Mouse (Mus musculus) spleen, adult 2 months (tissue): ENCODE measurements around the gene Cela2a.

Source experiments
- CTCF ChIP-seq: fragments of 200-500 bp; IDR thresholded peaks from 2 replicates; pipeline ENCODE4 v1.5.1; 2011; ENCODE audit warnings: mild to moderate bottlenecking, inconsistent platforms; ENCODE audit not compliant: insufficient read depth, insufficient read length, insufficient replicate concordance; ENCODE audit errors: extremely low read depth
- POLR2A ChIP-seq: fragments of 200-500 bp; IDR thresholded peaks from 2 replicates; pipeline ENCODE4 v1.6.1; 2011; ENCODE audit warnings: low read depth, low read length, inconsistent platforms

DNA sequence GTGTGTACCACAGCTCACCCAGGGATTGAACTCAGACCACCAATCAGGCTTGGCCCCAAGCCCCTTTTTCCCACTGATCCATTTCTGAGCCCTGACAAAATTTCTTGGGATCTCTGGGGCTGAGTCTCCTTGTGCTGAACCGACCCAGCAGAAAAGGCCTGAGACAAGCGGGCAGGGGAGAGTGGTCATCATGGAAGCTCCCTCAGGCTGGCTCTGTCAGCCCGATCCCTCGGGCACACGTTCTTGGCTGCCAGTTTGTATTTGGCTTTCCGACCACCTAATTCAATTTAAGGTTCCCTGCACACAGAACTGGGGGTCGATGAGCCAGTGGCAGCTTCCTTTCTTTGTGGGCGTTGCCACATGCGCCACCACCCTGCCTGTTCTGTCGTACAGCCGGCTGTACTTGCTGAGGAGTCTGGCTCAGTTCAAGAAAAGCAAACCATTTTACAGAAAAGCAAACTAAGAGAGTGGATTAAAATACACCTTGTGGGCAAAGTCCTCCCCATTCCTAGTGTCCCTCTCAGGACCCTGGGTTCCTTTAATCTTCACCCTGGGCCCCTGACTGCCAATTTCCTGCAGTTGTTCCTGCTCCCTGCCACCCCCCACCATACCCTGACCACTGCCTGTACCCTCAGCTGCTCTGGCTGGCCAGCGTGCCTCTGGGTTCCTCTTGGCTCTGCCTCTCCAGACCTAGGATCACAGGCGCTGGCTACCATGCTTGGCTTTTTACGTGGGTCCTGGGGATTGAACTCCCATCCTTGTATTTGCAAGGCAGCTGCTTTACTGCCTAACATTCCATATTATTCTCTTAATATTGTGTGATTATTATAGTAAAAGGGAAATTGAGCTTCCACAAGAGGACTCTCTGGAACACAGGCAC, 8.9 kb downstream of the Cela2a start:
- TF ChIP-seq CTCF: no peak
- TF ChIP-seq POLR2A: no peak
